Mouse (Mus musculus): ENCODE data around the gene Dgkz.

DNA sequence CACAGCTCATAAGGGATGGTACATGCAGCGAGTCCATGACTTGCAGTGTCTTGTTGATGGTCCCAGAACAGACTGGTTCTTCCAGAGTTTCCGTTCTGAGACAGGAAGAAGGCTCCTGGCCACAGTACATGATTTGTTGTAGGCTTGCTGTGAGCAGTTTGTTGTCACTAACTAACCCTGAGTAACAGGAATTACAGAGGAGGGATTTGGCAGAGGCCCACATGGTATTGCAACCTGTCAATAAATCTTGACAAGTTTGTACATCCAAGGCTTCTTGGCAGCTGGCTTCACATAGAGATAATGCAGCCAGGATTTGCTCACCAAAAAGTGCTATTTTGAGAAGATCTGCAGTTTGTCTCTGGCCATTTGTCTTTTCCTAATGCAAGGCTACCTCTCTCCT is 69.5 kb downstream of the Dgkz start:
- TF ChIP-seq MYOG (IDR thresholded peaks at IDR 0.05; ENCODE audit: control insufficient read depth, extremely low read depth, insufficient read length) (no peak), MAX (IDR thresholded peaks at IDR 0.05) (no peak), CTCF (IDR thresholded peaks at IDR 0.05; ENCODE audit: control insufficient read depth, insufficient read depth, insufficient read length) (no peak), USF1 (IDR thresholded peaks at IDR 0.05; ENCODE audit: low read depth) (no peak), MYOD1 (IDR thresholded peaks at IDR 0.05; ENCODE audit: control insufficient read depth, insufficient read length, low read depth) (no peak)

Measured in C2C12 (cell line).